Mouse (Mus musculus): Measurements from ENCODE around the gene Zbtb1. TPM values are rescaled to one million over a fixed set of nuclear protein-coding genes. Genes with fewer than 3 reads are reported as not detected.

Gene Zbtb1
- polyA plus RNA-seq, 1 experiment from 2014 or later, result 4.3 TPM

DNA sequence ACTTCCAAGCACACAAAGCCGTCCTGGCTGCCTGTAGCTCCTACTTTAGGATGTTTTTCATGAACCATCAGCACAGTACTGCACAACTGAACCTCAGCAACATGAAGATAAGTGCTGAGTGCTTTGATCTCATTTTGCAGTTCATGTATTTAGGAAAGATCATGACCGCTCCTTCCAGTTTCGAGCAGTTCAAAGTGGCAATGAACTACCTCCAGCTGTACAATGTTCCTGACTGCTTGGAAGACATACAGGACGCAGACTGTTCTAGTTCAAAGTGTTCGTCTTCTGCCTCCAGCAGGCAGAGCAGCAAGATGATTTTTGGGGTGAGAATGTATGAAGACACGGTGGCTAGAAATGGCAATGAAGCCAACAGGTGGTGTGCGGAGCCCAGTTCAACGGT, 15.3 kb downstream of the Zbtb1 start:
- DNase-seq, result no peak

DNA sequence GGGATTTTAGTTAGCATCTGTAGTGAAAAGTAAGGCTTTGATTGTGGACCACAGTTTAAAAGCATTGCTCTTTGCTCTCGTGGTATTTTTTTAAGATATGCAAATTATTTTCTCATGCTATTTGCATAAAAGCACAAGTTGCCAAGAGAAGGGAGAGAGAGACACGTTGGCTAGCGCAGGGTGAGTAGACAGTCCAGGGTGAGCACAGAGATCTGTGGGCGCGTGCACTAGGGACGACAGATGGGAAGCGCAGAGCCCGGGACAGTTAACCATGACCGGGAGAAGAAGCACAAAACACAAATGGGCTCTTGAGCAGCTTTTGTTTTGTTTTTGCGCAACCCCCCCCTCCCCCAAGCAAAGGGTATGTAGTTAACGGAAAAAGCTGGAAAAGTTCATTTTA, 18.7 kb downstream of the Zbtb1 start:
- Histone ChIP-seq H3K36me3 (peaks cover 49% of the 10 kb centered on the region), H3K27ac (no peak overlapping the region), H3K4me3 (replicated peaks) (no peak overlapping the region), H3K9ac (no peak overlapping the region), H3K4me2 (no peak overlapping the region), H3K4me1 (replicated peaks) (peaks cover 42% of the 10 kb centered on the region), H3K27me3 (no peaks in the 10 kb centered on the region), H3K9me3 (replicated peaks) (no peaks in the 10 kb centered on the region)
- 78% methylated on average over 11 of the region's 11 CpGs for WGBS (ENCODE audit: insufficient replicate concordance)
- DNase-seq (no peak), ATAC-seq (ENCODE audit: low read depth) (no peak)

More for the DNA sequence above, 15.3 kb downstream of the Zbtb1 start:
- Histone ChIP-seq H3K4me2 (no peak overlapping the region), H3K9me3 (replicated peaks) (no peaks in the 10 kb centered on the region), H3K9ac (no peak overlapping the region), H3K4me1 (replicated peaks) (peaks cover 19% of the 10 kb centered on the region), H3K36me3 (peaks cover 44% of the 10 kb centered on the region), H3K27ac (no peak overlapping the region), H3K4me3 (replicated peaks) (no peak overlapping the region), H3K27me3 (no peaks in the 10 kb centered on the region)
- no peak for ATAC-seq (ENCODE audit: low read depth)
- WGBS (ENCODE audit: insufficient replicate concordance), result 90% methylated on average over 8 of the region's 8 CpGs

DNA sequence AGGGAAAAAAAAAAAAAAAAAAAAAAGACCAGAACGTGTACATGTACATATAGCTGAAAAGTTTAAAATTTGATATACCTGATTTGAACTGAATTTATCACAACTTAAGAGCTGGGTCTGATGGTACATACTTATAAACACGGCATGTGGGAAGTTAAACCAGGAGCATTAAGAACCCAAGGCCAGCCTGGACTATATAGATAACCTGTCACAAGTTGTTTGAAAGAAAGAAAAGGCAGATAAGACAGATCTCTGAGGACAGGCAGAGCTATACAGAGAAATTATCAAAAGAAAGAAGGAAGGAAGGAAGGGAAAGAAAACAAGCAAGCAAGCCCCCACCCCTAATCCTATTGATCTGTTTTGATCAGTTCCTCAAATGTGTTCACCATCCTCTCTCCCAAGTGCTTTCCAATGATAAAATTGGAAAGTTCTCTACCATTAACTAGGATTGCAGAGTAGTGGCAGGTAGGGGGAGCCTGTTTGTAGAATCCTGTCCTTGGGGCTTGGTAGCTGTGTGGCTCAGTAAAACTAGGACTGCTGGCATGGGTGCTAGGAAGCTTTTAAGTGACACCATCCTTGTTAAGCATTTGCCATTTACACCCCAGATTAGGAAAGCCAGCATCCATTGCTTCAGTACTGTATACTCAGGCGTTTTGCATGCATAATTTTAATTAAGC, 21.7 kb downstream of the Zbtb1 start:
- peak; percentile 93 for ATAC-seq (ENCODE audit: low read depth)

DNA sequence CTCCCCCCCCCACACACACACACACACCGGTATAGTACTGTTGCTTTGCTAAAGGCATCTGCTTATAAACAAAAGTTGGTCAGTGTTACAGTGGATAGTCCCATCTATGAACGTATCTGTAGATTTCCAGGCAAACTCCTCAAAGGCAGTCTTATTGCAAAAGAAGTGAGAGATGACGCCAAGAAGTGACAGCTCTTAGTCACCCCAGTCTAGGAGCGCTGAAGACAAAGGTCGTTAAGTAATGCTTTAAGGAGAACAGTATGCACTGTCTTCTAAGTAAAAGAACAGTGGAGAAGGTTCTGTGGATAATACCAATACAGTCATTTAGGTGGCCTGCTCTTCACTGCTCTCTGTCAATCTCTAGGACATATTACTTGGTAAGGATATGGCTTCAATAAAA, 22.9 kb downstream of the Zbtb1 start:
- ATAC-seq (ENCODE audit: low read depth) (no peak), DNase-seq (no peak)
- whole genome bisulfite sequencing (ENCODE audit: insufficient replicate concordance), result 68% methylated on average over 5 of the region's 5 CpGs
- no peaks in the 10 kb centered on the region for H3K9me3 ChIP-seq (replicated peaks)
- H3K9ac ChIP-seq, result no peak overlapping the region
- H3K27me3 ChIP-seq, result no peaks in the 10 kb centered on the region
- H3K36me3 ChIP-seq, result peaks cover 22% of the 10 kb centered on the region
- H3K4me1 ChIP-seq (replicated peaks), result peaks cover 42% of the 10 kb centered on the region
- H3K4me3 ChIP-seq (replicated peaks), result no peak overlapping the region
- no peak overlapping the region for H3K27ac ChIP-seq
- no peak overlapping the region for H3K4me2 ChIP-seq

More for the DNA sequence above, 21.7 kb downstream of the Zbtb1 start:
- H3K36me3 ChIP-seq, result peaks cover 27% of the 10 kb centered on the region
- no peak for DNase-seq
- 0 out of 2 replicates have a peak overlapping the region, but pooled peaks have one; percentile 8 for H3K4me2 ChIP-seq
- WGBS (ENCODE audit: insufficient replicate concordance), result 31% methylated on average over 3 of the region's 3 CpGs
- H3K27ac ChIP-seq, result peak overlapping the region; percentile 34
- no peak overlapping the region for H3K9ac ChIP-seq
- peaks cover 42% of the 10 kb centered on the region for H3K4me1 ChIP-seq (replicated peaks)
- H3K9me3 ChIP-seq (replicated peaks), result no peaks in the 10 kb centered on the region
- no peaks in the 10 kb centered on the region for H3K27me3 ChIP-seq
- no peak overlapping the region for H3K4me3 ChIP-seq (replicated peaks)

DNA sequence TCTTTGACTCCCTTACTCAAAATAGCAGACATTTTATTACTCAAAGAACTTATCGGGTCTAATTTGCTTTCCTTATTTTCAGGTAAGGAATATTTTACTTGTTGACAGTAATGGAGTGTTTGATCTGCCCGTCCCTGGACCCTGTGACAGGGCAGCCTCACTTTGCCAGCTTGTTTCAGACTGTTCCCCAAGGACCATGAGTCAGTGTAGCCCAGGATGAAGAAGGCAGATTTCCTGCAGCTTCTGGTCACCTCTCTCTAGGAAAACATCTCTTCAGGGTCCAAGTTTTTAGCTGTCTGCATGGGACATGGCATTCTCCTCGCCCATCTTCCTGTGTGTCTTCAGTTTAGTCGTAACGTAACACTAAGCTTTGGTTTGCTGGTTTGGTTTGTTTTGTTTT, 27.2 kb downstream of the Zbtb1 start:
- no peak overlapping the region for H3K4me2 ChIP-seq
- H3K27me3 ChIP-seq, result no peaks in the 10 kb centered on the region
- no peak overlapping the region for H3K4me3 ChIP-seq (replicated peaks)
- ATAC-seq (ENCODE audit: low read depth) (no peak), DNase-seq (no peak)
- H3K36me3 ChIP-seq, result no peaks in the 10 kb centered on the region
- peaks cover 16% of the 10 kb centered on the region for H3K4me1 ChIP-seq (replicated peaks)
- WGBS (ENCODE audit: insufficient replicate concordance), result 80% methylated on average over 5 of the region's 5 CpGs
- no peaks in the 10 kb centered on the region for H3K9me3 ChIP-seq (replicated peaks)
- no peak overlapping the region for H3K9ac ChIP-seq
- no peak overlapping the region for H3K27ac ChIP-seq

DNA sequence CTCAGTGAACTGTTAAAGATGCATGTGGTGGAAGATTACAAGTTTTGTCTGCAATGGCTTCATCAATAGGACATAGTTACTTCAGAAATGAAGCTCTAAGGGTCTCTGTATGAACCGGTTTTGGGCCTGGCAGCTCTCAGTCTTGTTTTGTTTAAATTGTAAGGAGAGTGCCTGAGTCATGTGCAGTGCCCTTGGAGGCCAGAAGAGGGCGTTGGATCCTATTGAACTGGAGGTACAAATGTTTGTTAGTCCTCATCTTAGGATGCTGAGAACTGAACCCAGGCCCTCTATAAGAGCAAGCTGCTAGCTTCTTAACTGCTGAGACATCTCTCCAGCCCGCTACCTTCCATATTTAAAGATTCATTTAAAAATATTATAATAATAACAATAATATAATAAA, 31.6 kb downstream of the Zbtb1 start:
- no peak overlapping the region for H3K9ac ChIP-seq
- ATAC-seq (ENCODE audit: low read depth), result no peak
- H3K4me3 ChIP-seq (replicated peaks), result no peak overlapping the region
- H3K4me2 ChIP-seq, result no peak overlapping the region
- WGBS (ENCODE audit: insufficient replicate concordance), result 57% methylated on average over 3 of the region's 3 CpGs
- H3K4me1 ChIP-seq (replicated peaks), result peaks cover 37% of the 10 kb centered on the region
- H3K36me3 ChIP-seq, result no peaks in the 10 kb centered on the region
- H3K27ac ChIP-seq, result no peak overlapping the region
- peaks cover 27% of the 10 kb centered on the region for H3K27me3 ChIP-seq
- H3K9me3 ChIP-seq (replicated peaks), result no peaks in the 10 kb centered on the region
- DNase-seq, result no peak

DNA sequence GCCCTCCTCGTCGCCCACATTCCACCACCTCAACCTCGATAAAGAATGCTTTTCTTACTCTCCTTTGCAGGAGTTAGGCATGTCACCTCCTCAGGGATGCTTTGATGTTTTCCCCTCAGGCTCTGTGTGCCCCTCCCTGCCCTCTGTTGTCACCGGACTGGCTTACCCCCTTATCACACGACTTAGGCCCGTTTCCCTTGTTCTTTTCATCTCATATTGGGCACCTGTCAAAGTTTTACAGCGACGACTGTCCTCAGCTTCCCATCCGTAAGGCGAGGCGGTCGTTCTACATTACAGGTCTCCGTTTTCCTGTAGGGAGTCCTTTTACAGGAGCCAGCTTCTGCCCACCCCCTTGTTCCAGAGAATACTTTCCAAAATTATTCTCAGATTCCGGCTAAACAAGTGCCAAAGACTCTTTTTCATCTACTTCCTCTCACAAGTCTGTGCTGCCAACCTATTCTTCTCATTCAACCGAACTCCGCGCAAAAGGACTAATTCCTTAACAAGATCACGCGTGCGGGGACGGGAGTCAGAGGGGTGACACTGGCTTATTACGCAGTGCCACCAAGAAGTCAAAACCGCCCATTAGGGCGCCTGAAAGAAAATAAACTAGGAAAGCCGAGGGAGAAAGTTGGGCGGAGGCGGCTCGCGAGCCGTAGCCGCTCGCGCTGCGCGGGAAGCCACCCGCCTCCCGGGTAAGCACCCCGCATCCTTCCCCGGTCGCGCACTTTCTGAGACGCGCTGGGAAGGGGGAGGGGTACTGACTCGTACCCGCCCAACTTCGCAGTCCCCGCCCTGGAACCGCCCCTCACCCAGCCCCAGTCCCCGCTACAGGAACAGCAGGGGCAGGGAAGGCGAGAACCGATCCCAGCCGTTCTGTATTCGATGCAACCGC, 33.2 kb downstream of the Zbtb1 start:
- DNase-seq, result peak; percentile 34
- WGBS (ENCODE audit: insufficient replicate concordance), result 1% methylated on average over 54 of the region's 54 CpGs
- ATAC-seq (ENCODE audit: low read depth), result peak; percentile 86
- no peaks in the 10 kb centered on the region for H3K36me3 ChIP-seq
- peaks cover 40% of the 10 kb centered on the region for H3K27me3 ChIP-seq
- H3K27ac ChIP-seq, result peak overlapping the region; percentile 84
- H3K4me3 ChIP-seq (replicated peaks), result peak overlapping the region; percentile 75
- peak overlapping the region; percentile 93 for H3K4me2 ChIP-seq
- H3K9ac ChIP-seq, result peak overlapping the region; percentile 77
- peaks cover 37% of the 10 kb centered on the region for H3K4me1 ChIP-seq (replicated peaks)
- H3K9me3 ChIP-seq (replicated peaks), result no peaks in the 10 kb centered on the region

DNA sequence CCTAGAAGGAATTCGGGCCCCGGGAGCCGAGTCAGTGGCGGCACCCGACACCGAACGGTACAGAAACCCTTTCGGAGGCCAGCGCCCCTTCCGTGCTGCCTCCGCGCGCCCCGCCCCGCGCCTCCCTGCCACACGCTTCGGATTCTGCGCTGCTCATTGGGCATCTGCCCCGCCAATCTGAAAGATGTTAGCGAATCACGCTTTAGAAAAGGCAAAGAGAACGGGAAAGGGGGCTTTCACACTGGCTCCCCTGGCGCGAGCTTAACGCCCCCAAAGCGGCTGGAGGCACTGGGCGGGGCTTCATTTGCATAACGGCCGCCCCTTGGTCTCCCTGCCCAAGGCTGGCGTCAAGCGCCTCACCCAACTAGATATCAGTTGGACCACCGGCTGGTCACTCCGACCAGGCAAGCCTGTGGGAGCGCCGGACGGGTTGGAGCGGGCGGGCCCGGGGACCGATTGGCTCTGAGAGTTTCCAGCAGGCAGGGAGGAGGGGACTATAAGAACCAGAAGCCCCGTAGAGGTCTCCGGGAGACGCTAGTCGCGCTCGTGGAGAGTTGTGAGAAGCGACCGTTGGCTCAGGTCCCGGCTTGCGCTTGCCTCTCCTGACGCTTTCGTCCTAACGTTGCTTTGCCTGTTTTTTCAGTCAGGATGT, 33.9 kb downstream of the Zbtb1 start, which contains the start of gene Hspa2:
Gene Hspa2 (plus strand): TSS at position 291 of the 652 bp plus-strand sequence.
- H3K4me3 ChIP-seq (replicated peaks), result peak within 1 kb of the TSS; percentile 75
- H3K9ac ChIP-seq, result peak within 1 kb of the TSS; percentile 77
- H3K36me3 ChIP-seq, result no peaks in the 10 kb centered on the region
- H3K9me3 ChIP-seq (replicated peaks), result no peaks in the 10 kb centered on the region
- DNase-seq, result peak; percentile 98
- peak within 1 kb of the TSS; percentile 93 for H3K4me2 ChIP-seq
- H3K4me1 ChIP-seq (replicated peaks), result peaks cover 37% of the 10 kb centered on the region
- peaks cover 47% of the 10 kb centered on the region for H3K27me3 ChIP-seq
- H3K27ac ChIP-seq, result peak within 1 kb of the TSS; percentile 84
- peak; percentile 89 for ATAC-seq (ENCODE audit: low read depth)
- under 1% methylated on average over 54 of the region's 54 CpGs for WGBS (ENCODE audit: insufficient replicate concordance)

DNA sequence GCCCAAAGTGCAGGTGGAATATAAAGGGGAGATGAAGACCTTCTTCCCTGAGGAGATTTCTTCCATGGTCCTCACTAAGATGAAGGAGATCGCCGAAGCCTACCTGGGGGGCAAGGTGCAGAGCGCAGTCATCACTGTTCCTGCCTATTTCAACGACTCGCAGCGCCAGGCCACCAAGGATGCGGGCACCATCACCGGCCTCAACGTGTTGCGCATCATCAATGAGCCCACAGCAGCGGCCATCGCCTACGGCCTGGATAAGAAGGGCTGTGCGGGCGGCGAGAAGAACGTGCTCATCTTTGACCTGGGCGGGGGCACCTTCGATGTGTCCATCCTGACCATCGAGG, 34.7 kb downstream of the Zbtb1 start:
- H3K27me3 ChIP-seq, result peaks cover 49% of the 10 kb centered on the region
- H3K4me1 ChIP-seq (replicated peaks), result peaks cover 37% of the 10 kb centered on the region
- peak overlapping the region; percentile 75 for H3K4me3 ChIP-seq (replicated peaks)
- peak overlapping the region; percentile 77 for H3K9ac ChIP-seq
- WGBS (ENCODE audit: insufficient replicate concordance), result 10% methylated on average over 20 of the region's 20 CpGs
- no peak for DNase-seq
- peak overlapping the region; percentile 93 for H3K4me2 ChIP-seq
- H3K27ac ChIP-seq, result no peak overlapping the region
- ATAC-seq (ENCODE audit: low read depth), result no peak
- no peaks in the 10 kb centered on the region for H3K36me3 ChIP-seq
- H3K9me3 ChIP-seq (replicated peaks), result no peaks in the 10 kb centered on the region

DNA sequence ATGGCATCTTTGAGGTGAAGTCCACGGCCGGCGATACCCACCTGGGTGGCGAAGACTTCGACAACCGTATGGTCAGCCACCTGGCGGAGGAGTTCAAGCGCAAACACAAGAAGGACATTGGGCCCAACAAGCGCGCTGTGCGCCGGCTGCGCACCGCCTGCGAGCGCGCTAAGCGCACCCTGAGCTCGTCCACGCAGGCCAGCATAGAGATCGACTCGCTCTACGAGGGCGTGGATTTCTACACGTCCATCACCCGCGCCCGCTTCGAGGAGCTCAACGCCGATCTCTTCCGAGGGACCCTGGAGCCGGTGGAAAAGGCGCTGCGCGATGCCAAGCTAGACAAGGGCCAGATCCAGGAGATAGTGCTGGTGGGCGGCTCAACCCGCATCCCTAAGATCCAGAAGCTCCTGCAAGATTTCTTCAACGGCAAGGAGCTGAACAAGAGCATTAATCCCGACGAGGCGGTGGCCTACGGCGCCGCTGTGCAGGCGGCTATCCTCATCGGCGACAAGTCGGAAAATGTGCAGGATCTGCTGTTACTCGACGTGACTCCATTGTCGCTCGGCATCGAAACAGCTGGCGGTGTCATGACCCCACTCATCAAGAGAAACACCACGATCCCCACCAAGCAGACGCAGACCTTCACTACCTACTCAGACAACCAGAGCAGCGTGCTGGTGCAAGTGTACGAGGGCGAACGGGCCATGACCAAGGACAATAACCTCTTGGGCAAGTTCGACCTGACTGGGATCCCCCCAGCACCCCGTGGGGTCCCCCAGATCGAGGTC, 35.3 kb downstream of the Zbtb1 start:
- H3K36me3 ChIP-seq, result no peaks in the 10 kb centered on the region
- DNase-seq, result peak; percentile 15
- 7% methylated on average over 64 of the region's 64 CpGs for WGBS (ENCODE audit: insufficient replicate concordance)
- peaks cover 49% of the 10 kb centered on the region for H3K27me3 ChIP-seq
- H3K27ac ChIP-seq, result no peak overlapping the region
- peaks cover 37% of the 10 kb centered on the region for H3K4me1 ChIP-seq (replicated peaks)
- H3K4me2 ChIP-seq, result peak overlapping the region; percentile 93
- H3K9me3 ChIP-seq (replicated peaks), result no peaks in the 10 kb centered on the region
- H3K4me3 ChIP-seq (replicated peaks), result peak overlapping the region; percentile 75
- ATAC-seq (ENCODE audit: low read depth), result no peak
- peak overlapping the region; percentile 26; the same call in 1 of the 2 replicates for H3K9ac ChIP-seq
